Comparison of ENCODE assay signal across 10 mouse cellular contexts in genomic region chr15:78541606-78542005, GRCm38 (mm10). TPM values are rescaled to one million over a fixed set of nuclear protein-coding genes. Genes with fewer than 3 reads are reported as not detected.
DNase-seq lines count a peak whose midpoint lies in the region; ATAC-seq lines count a peak whose summit lies in the region.
"Had no signal": no experiment of that assay in that cellular context is flagged by ENCODE, and none has a peak within 500 bp of the region (broad histone marks: within the 10 kb centered on the region; RNA-seq: fewer than 3 reads in every experiment).

No protein-coding gene starts in this region.

- no peak overlapping the region for H3K9ac ChIP-seq in hindbrain, embryonic 13.5 days
- no peak overlapping the region for H3K9ac ChIP-seq in hindbrain, embryonic 12.5 days
- H3K9ac ChIP-seq in midbrain, embryonic 13.5 days (replicated peaks): no peak overlapping the region
- no peak overlapping the region for H3K9ac ChIP-seq in forebrain, embryonic 16.5 days (replicated peaks; ENCODE audit: low read depth, low read length)
- 0 out of 2 replicates have a peak overlapping the region, but pooled peaks have one; percentile 21 for H3K9ac ChIP-seq in stomach, embryonic 16.5 days (ENCODE audit: low read length)

- no peak overlapping the region for H3K4me2 ChIP-seq in hindbrain, embryonic 13.5 days
- no peak overlapping the region for H3K4me2 ChIP-seq in hindbrain, embryonic 12.5 days (replicated peaks)
- no peak overlapping the region for H3K4me2 ChIP-seq in midbrain, embryonic 13.5 days (replicated peaks)
- no peak overlapping the region for H3K4me2 ChIP-seq in forebrain, embryonic 16.5 days (ENCODE audit: low read length)
- no peak overlapping the region for H3K4me2 ChIP-seq in stomach, embryonic 16.5 days (ENCODE audit: low read depth, low read length)
- H3K4me2 ChIP-seq: neural tube, embryonic 12.5 days had no signal

- ATAC-seq in hindbrain, embryonic 13.5 days (ENCODE audit: low FRiP score): no peak
- ATAC-seq in hindbrain, embryonic 12.5 days (ENCODE audit: low FRiP score): no peak
- ATAC-seq in midbrain, embryonic 13.5 days: peak; percentile 22; the same call in 1 of the 2 replicates
- ATAC-seq in forebrain, embryonic 16.5 days: peak; percentile 37
- ATAC-seq in stomach, embryonic 16.5 days (ENCODE audit: insufficient read depth, low FRiP score): no peak

- peaks cover 31% of the 10 kb centered on the region for H3K4me1 ChIP-seq in hindbrain, embryonic 13.5 days (replicated peaks)
- peaks cover 19% of the 10 kb centered on the region for H3K4me1 ChIP-seq in hindbrain, embryonic 12.5 days
- H3K4me1 ChIP-seq in midbrain, embryonic 13.5 days (replicated peaks): peaks cover 14% of the 10 kb centered on the region
- H3K4me1 ChIP-seq in midbrain, embryonic 10.5 days: peaks cover 18% of the 10 kb centered on the region
- H3K4me1 ChIP-seq in forebrain, embryonic 16.5 days (replicated peaks; ENCODE audit: control insufficient read depth, insufficient read depth, low read length): peaks cover 41% of the 10 kb centered on the region
- H3K4me1 ChIP-seq in stomach, embryonic 16.5 days (ENCODE audit: control insufficient read depth, insufficient read depth, low read length): peaks cover 11% of the 10 kb centered on the region; the same call in 1 of the 2 replicates

- 0 out of 2 replicates have a peak, but pooled peaks cover 20% of the 10 kb centered on the region for H3K27me3 ChIP-seq in hindbrain, embryonic 13.5 days
- H3K27me3 ChIP-seq in hindbrain, embryonic 12.5 days: peaks cover 41% of the 10 kb centered on the region
- H3K27me3 ChIP-seq in midbrain, embryonic 13.5 days: 0 out of 2 replicates have a peak, but pooled peaks cover 2% of the 10 kb centered on the region
- peaks cover 58% of the 10 kb centered on the region for H3K27me3 ChIP-seq in midbrain, embryonic 10.5 days (ENCODE audit: low read depth, poor library complexity, severe bottlenecking)
- no peaks in the 10 kb centered on the region for H3K27me3 ChIP-seq in forebrain, embryonic 16.5 days (replicated peaks; ENCODE audit: control insufficient read depth, insufficient read depth, low read length)
- H3K27me3 ChIP-seq in stomach, embryonic 16.5 days (ENCODE audit: control insufficient read depth, insufficient read depth, low read length): peaks cover 12% of the 10 kb centered on the region; the same call in 1 of the 2 replicates
- H3K27me3 ChIP-seq: neural tube, embryonic 12.5 days had no signal

- 0 out of 2 replicates have a peak overlapping the region, but pooled peaks have one; percentile 13 for H3K27ac ChIP-seq in hindbrain, embryonic 13.5 days
- H3K27ac ChIP-seq in hindbrain, embryonic 12.5 days: no peak overlapping the region
- H3K27ac ChIP-seq in midbrain, embryonic 13.5 days: no peak overlapping the region
- H3K27ac ChIP-seq in midbrain, embryonic 10.5 days (replicated peaks): no peak overlapping the region
- no peak overlapping the region for H3K27ac ChIP-seq in forebrain, embryonic 16.5 days (ENCODE audit: low read length)
- H3K27ac ChIP-seq in stomach, embryonic 16.5 days (ENCODE audit: low read length): no peak overlapping the region
- H3K27ac ChIP-seq: neural tube, embryonic 12.5 days had no signal

- 64% methylated on average over 3 of the region's 3 CpGs for WGBS in hindbrain, embryonic 13.5 days
- WGBS in hindbrain, embryonic 12.5 days: 69% methylated on average over 3 of the region's 3 CpGs
- 60% methylated on average over 3 of the region's 3 CpGs for WGBS in midbrain, embryonic 13.5 days
- WGBS in midbrain, embryonic 10.5 days: 86% methylated on average over 3 of the region's 3 CpGs
- WGBS in forebrain, embryonic 16.5 days: 32% methylated on average over 3 of the region's 3 CpGs
- WGBS in stomach, embryonic 16.5 days: 37% methylated on average over 3 of the region's 3 CpGs

- no peaks in the 10 kb centered on the region for H3K36me3 ChIP-seq in hindbrain, embryonic 13.5 days
- H3K36me3 ChIP-seq in hindbrain, embryonic 12.5 days: no peaks in the 10 kb centered on the region
- no peaks in the 10 kb centered on the region for H3K36me3 ChIP-seq in midbrain, embryonic 13.5 days
- H3K36me3 ChIP-seq in midbrain, embryonic 10.5 days: no peaks in the 10 kb centered on the region
- no peaks in the 10 kb centered on the region for H3K36me3 ChIP-seq in forebrain, embryonic 16.5 days (ENCODE audit: control insufficient read depth, insufficient read depth)
- H3K36me3 ChIP-seq in stomach, embryonic 16.5 days (ENCODE audit: control insufficient read depth, insufficient read depth, low read length): no peaks in the 10 kb centered on the region
- H3K36me3 ChIP-seq: neural tube, embryonic 12.5 days had no signal

- H3K9me3 ChIP-seq in hindbrain, embryonic 13.5 days: no peaks in the 10 kb centered on the region
- no peaks in the 10 kb centered on the region for H3K9me3 ChIP-seq in hindbrain, embryonic 12.5 days (replicated peaks)
- H3K9me3 ChIP-seq in midbrain, embryonic 13.5 days: no peaks in the 10 kb centered on the region
- H3K9me3 ChIP-seq in midbrain, embryonic 10.5 days (replicated peaks): no peaks in the 10 kb centered on the region
- no peaks in the 10 kb centered on the region for H3K9me3 ChIP-seq in forebrain, embryonic 16.5 days (ENCODE audit: control insufficient read depth, low read length)
- no peaks in the 10 kb centered on the region for H3K9me3 ChIP-seq in stomach, embryonic 16.5 days (replicated peaks; ENCODE audit: control insufficient read depth, low read length)
- H3K9me3 ChIP-seq: neural tube, embryonic 12.5 days had no signal

- H3K4me3 ChIP-seq in hindbrain, embryonic 13.5 days: no peak overlapping the region
- no peak overlapping the region for H3K4me3 ChIP-seq in hindbrain, embryonic 12.5 days
- H3K4me3 ChIP-seq in midbrain, embryonic 13.5 days (replicated peaks): no peak overlapping the region
- no peak overlapping the region for H3K4me3 ChIP-seq in midbrain, embryonic 10.5 days
- no peak overlapping the region for H3K4me3 ChIP-seq in forebrain, embryonic 16.5 days (replicated peaks; ENCODE audit: low read length)
- H3K4me3 ChIP-seq in stomach, embryonic 16.5 days (replicated peaks; ENCODE audit: low read length): no peak overlapping the region
- H3K4me3 ChIP-seq: neural tube, embryonic 12.5 days had no signal

- DNase-seq in midbrain, embryonic 10.5 days (ENCODE audit: low spot score): no peak
- no peak for DNase-seq in ovary, postnatal 36 days (ENCODE audit: low spot score)
- no peak for DNase-seq in thymus, postnatal 36 days
- DNase-seq: layer of hippocampus, adult 9-11 months had no signal

RNA-seq across cellular contexts. Expression of gene Sstr3, which starts 2.9 kb away (rescaled TPM):
- 0.42 and 0.48 TPM in 2 replicates for polyA plus RNA-seq in hindbrain, embryonic 13.5 days (2015; fragmentation: Nextera tagmentation; extraction: Ambion mirVana)
- polyA plus RNA-seq in hindbrain, embryonic 12.5 days (2016; fragmentation: Nextera tagmentation; extraction: Ambion mirVana): 0.09 and 0.57 TPM in 2 replicates
- polyA plus RNA-seq in midbrain, embryonic 13.5 days (2015; fragmentation: Nextera tagmentation; extraction: Ambion mirVana): 0.15 and 0.26 TPM in 2 replicates
- 0.02 TPM in 1 of 2 replicates, not detected in the other for polyA plus RNA-seq in midbrain, embryonic 10.5 days (2016; fragmentation: Nextera tagmentation; extraction: Ambion mirVana)
- polyA plus RNA-seq in forebrain, embryonic 16.5 days (2015; fragmentation: Nextera tagmentation; extraction: Ambion mirVana): 1.1 and 1.8 TPM in 2 replicates
- polyA plus RNA-seq in stomach, embryonic 16.5 days (2015; fragmentation: Nextera tagmentation; extraction: Ambion mirVana): 0.12 and 0.39 TPM in 2 replicates

RNA-seq across cellular contexts. Expression of gene C1qtnf6, which starts 10.4 kb away (rescaled TPM):
- 8.0 and 8.2 TPM in 2 replicates for polyA plus RNA-seq in hindbrain, embryonic 13.5 days (2015; fragmentation: Nextera tagmentation; extraction: Ambion mirVana)
- 11.6 and 13.0 TPM in 2 replicates for polyA plus RNA-seq in hindbrain, embryonic 12.5 days (2016; fragmentation: Nextera tagmentation; extraction: Ambion mirVana)
- 4.8 and 5.6 TPM in 2 replicates for polyA plus RNA-seq in midbrain, embryonic 13.5 days (2015; fragmentation: Nextera tagmentation; extraction: Ambion mirVana)
- 10.0 and 11.0 TPM in 2 replicates for polyA plus RNA-seq in midbrain, embryonic 10.5 days (2016; fragmentation: Nextera tagmentation; extraction: Ambion mirVana)
- polyA plus RNA-seq in forebrain, embryonic 16.5 days (2015; fragmentation: Nextera tagmentation; extraction: Ambion mirVana): 5.6 and 6.4 TPM in 2 replicates
- polyA plus RNA-seq in stomach, embryonic 16.5 days (2015; fragmentation: Nextera tagmentation; extraction: Ambion mirVana): 31.3 and 35.6 TPM in 2 replicates

RNA-seq across cellular contexts. Expression of gene Rac2, which starts 31.0 kb away (rescaled TPM):
- polyA plus RNA-seq in hindbrain, embryonic 13.5 days (2015; fragmentation: Nextera tagmentation; extraction: Ambion mirVana): 6.3 and 8.8 TPM in 2 replicates
- 4.9 and 5.7 TPM in 2 replicates for polyA plus RNA-seq in hindbrain, embryonic 12.5 days (2016; fragmentation: Nextera tagmentation; extraction: Ambion mirVana)
- polyA plus RNA-seq in midbrain, embryonic 13.5 days (2015; fragmentation: Nextera tagmentation; extraction: Ambion mirVana): 3.2 and 5.6 TPM in 2 replicates
- 9.1 and 9.5 TPM in 2 replicates for polyA plus RNA-seq in midbrain, embryonic 10.5 days (2016; fragmentation: Nextera tagmentation; extraction: Ambion mirVana)
- polyA plus RNA-seq in forebrain, embryonic 16.5 days (2015; fragmentation: Nextera tagmentation; extraction: Ambion mirVana): 3.6 and 5.1 TPM in 2 replicates
- polyA plus RNA-seq in stomach, embryonic 16.5 days (2015; fragmentation: Nextera tagmentation; extraction: Ambion mirVana): 21.1 and 26.2 TPM in 2 replicates

RNA-seq across cellular contexts. Expression of gene Il2rb, which starts 46.5 kb away (rescaled TPM):
- polyA plus RNA-seq in hindbrain, embryonic 13.5 days (2015; fragmentation: Nextera tagmentation; extraction: Ambion mirVana): 0.05 and 0.13 TPM in 2 replicates
- polyA plus RNA-seq in hindbrain, embryonic 12.5 days (2016; fragmentation: Nextera tagmentation; extraction: Ambion mirVana): 0.07 and 0.14 TPM in 2 replicates
- not detected in 2 replicates for polyA plus RNA-seq in midbrain, embryonic 13.5 days (2015; fragmentation: Nextera tagmentation; extraction: Ambion mirVana)
- not detected in 2 replicates for polyA plus RNA-seq in midbrain, embryonic 10.5 days (2016; fragmentation: Nextera tagmentation; extraction: Ambion mirVana)
- not detected in 2 replicates for polyA plus RNA-seq in forebrain, embryonic 16.5 days (2015; fragmentation: Nextera tagmentation; extraction: Ambion mirVana)
- polyA plus RNA-seq in stomach, embryonic 16.5 days (2015; fragmentation: Nextera tagmentation; extraction: Ambion mirVana): 0.75 and 0.92 TPM in 2 replicates
- polyA plus RNA-seq: neural tube, embryonic 12.5 days had no signal

RNA-seq across cellular contexts. Expression of gene Cyth4, which starts 55.2 kb away (rescaled TPM):
- 6.8 and 7.7 TPM in 2 replicates for polyA plus RNA-seq in hindbrain, embryonic 13.5 days (2015; fragmentation: Nextera tagmentation; extraction: Ambion mirVana)
- polyA plus RNA-seq in hindbrain, embryonic 12.5 days (2016; fragmentation: Nextera tagmentation; extraction: Ambion mirVana): 6.3 and 7.8 TPM in 2 replicates
- polyA plus RNA-seq in midbrain, embryonic 13.5 days (2015; fragmentation: Nextera tagmentation; extraction: Ambion mirVana): 3.7 and 5.8 TPM in 2 replicates
- polyA plus RNA-seq in midbrain, embryonic 10.5 days (2016; fragmentation: Nextera tagmentation; extraction: Ambion mirVana): 5.9 and 6.7 TPM in 2 replicates
- polyA plus RNA-seq in forebrain, embryonic 16.5 days (2015; fragmentation: Nextera tagmentation; extraction: Ambion mirVana): 4.5 and 5.5 TPM in 2 replicates
- 10.0 and 12.9 TPM in 2 replicates for polyA plus RNA-seq in stomach, embryonic 16.5 days (2015; fragmentation: Nextera tagmentation; extraction: Ambion mirVana)

Comparison
In these comparisons a context has a peak if more than half of its experiments do, and no peak if none do; other contexts are left out.
1. ATAC-seq: peak in midbrain, embryonic 13.5 days (single experiment) and forebrain, embryonic 16.5 days (single experiment); none in hindbrain, embryonic 13.5 days (single experiment), hindbrain, embryonic 12.5 days (single experiment) and stomach, embryonic 16.5 days (single experiment).